Comparison of ENCODE assay signal across 15 mouse cellular contexts in genomic region chr11:107574811-107575705, GRCm38 (mm10). TPM values are rescaled to one million over a fixed set of nuclear protein-coding genes. Genes with fewer than 3 reads are reported as not detected.
DNase-seq lines count a peak whose midpoint lies in the region; ATAC-seq and TF ChIP-seq lines count a peak whose summit lies in the region.
"Had no signal": no experiment of that assay in that cellular context is flagged by ENCODE, and none has a peak within 500 bp of the region (broad histone marks: within the 10 kb centered on the region; RNA-seq: fewer than 3 reads in every experiment).

No protein-coding gene starts in this region.

- peak overlapping the region; percentile 33; the same call in 1 of the 2 replicates for H3K27ac ChIP-seq in intestine, embryonic 16.5 days (ENCODE audit: low read length)
- H3K27ac ChIP-seq in intestine, embryonic 15.5 days, result no peak overlapping the region
- H3K27ac ChIP-seq in embryonic fibroblast, embryonic 13.5 days (ENCODE audit: insufficient read depth, low read length), result peak overlapping the region; percentile 21; the same call in 1 of the 2 replicates
- no peak overlapping the region for H3K27ac ChIP-seq in limb, embryonic 10.5 days
- H3K27ac ChIP-seq: embryonic facial prominence, embryonic 12.5 days had no signal

- no peak for TF ChIP-seq POLR2A in embryonic fibroblast, embryonic 13.5 days (IDR thresholded peaks at IDR 0.05; ENCODE audit: low read depth, low read length)

- no peak for TF ChIP-seq CTCF in embryonic fibroblast, embryonic 13.5 days (IDR thresholded peaks at IDR 0.05; ENCODE audit: borderline replicate concordance, insufficient read depth, low read length)

- no peak overlapping the region for H3K9ac ChIP-seq in intestine, embryonic 16.5 days (ENCODE audit: low read depth, low read length)
- no peak overlapping the region for H3K9ac ChIP-seq in intestine, embryonic 15.5 days
- H3K9ac ChIP-seq: embryonic facial prominence, embryonic 12.5 days had no signal

- peaks cover 27% of the 10 kb centered on the region for H3K4me1 ChIP-seq in intestine, embryonic 16.5 days (ENCODE audit: control insufficient read depth, insufficient read depth, low read length)
- H3K4me1 ChIP-seq in intestine, embryonic 15.5 days (replicated peaks), result peaks cover 16% of the 10 kb centered on the region
- peaks cover 15% of the 10 kb centered on the region for H3K4me1 ChIP-seq in embryonic fibroblast, embryonic 13.5 days (ENCODE audit: control insufficient read depth, insufficient read depth, low read length)
- H3K4me1 ChIP-seq in limb, embryonic 10.5 days, result peaks cover 19% of the 10 kb centered on the region

- no peak for ATAC-seq in intestine, embryonic 16.5 days
- no peak for ATAC-seq in intestine, embryonic 15.5 days

- peaks cover 17% of the 10 kb centered on the region for H3K36me3 ChIP-seq in intestine, embryonic 16.5 days (ENCODE audit: control insufficient read depth, insufficient read depth, low read length)
- peaks cover 23% of the 10 kb centered on the region for H3K36me3 ChIP-seq in intestine, embryonic 15.5 days
- H3K36me3 ChIP-seq in limb, embryonic 10.5 days, result peaks cover 81% of the 10 kb centered on the region

- peak; percentile 52 for DNase-seq in adrenal gland, adult 2 months
- DNase-seq in adrenal gland, adult 18-20 months (ENCODE audit: low spot score in 2 of 2), result no peak
- DNase-seq in thymus, postnatal 36 days, result peak; percentile 34 to 58
- no peak for DNase-seq in spleen, adult 12 weeks (ENCODE audit: low spot score)
- DNase-seq in limb, embryonic 10.5 days (ENCODE audit: low spot score), result no peak
- DNase-seq: cerebellum, postnatal 14 days; gastrocnemius, postnatal 10 days; kidney, postnatal 25 days; lung, adult 2 months; midbrain, embryonic 14.5 days; right cerebral cortex, postnatal 14 days had no signal

- H3K9me3 ChIP-seq in intestine, embryonic 16.5 days (ENCODE audit: control insufficient read depth, low read length), result no peaks in the 10 kb centered on the region
- H3K9me3 ChIP-seq in intestine, embryonic 15.5 days, result no peaks in the 10 kb centered on the region
- no peaks in the 10 kb centered on the region for H3K9me3 ChIP-seq in limb, embryonic 10.5 days (replicated peaks)
- H3K9me3 ChIP-seq: embryonic facial prominence, embryonic 12.5 days had no signal

- 89% methylated on average over 20 of the region's 20 CpGs for WGBS in intestine, embryonic 16.5 days
- WGBS in intestine, embryonic 15.5 days, result 92% methylated on average over 20 of the region's 20 CpGs
- WGBS in limb, embryonic 10.5 days, result 95% methylated on average over 20 of the region's 20 CpGs

- H3K4me2 ChIP-seq in intestine, embryonic 16.5 days (ENCODE audit: low read depth, low read length), result no peak overlapping the region
- H3K4me2 ChIP-seq in intestine, embryonic 15.5 days (replicated peaks), result no peak overlapping the region
- H3K4me2 ChIP-seq: embryonic facial prominence, embryonic 12.5 days had no signal

- no peaks in the 10 kb centered on the region for H3K27me3 ChIP-seq in intestine, embryonic 16.5 days (replicated peaks; ENCODE audit: control insufficient read depth, insufficient read depth, low read length)
- H3K27me3 ChIP-seq in intestine, embryonic 15.5 days (replicated peaks), result no peaks in the 10 kb centered on the region
- H3K27me3 ChIP-seq in limb, embryonic 10.5 days (ENCODE audit: low read depth, poor library complexity, severe bottlenecking), result no peaks in the 10 kb centered on the region
- H3K27me3 ChIP-seq: embryonic facial prominence, embryonic 12.5 days had no signal

- H3K4me3 ChIP-seq in intestine, embryonic 16.5 days (ENCODE audit: low read length), result no peak overlapping the region
- H3K4me3 ChIP-seq in intestine, embryonic 15.5 days (replicated peaks), result no peak overlapping the region
- no peak overlapping the region for H3K4me3 ChIP-seq in embryonic fibroblast, embryonic 13.5 days (ENCODE audit: insufficient read depth, low read length)
- no peak overlapping the region for H3K4me3 ChIP-seq in limb, embryonic 10.5 days
- H3K4me3 ChIP-seq: embryonic facial prominence, embryonic 12.5 days had no signal

RNA-seq across cellular contexts. Expression of gene Helz, which starts 27.3 kb away (rescaled TPM):
- 10 to 100 TPM; 20.3 to 30.5 TPM for total RNA-seq in adrenal gland, adult 2 months (2021)
- polyA plus RNA-seq in adrenal gland, adult 2 months (2012; rRNA removed), result 18.4 and 23.3 TPM in 2 replicates
- 10 to 100 TPM; 26.6 TPM for total RNA-seq in adrenal gland, adult 18-20 months (2021)
- polyA plus RNA-seq in intestine, embryonic 16.5 days (2015; fragmentation: Nextera tagmentation; extraction: Ambion mirVana), result 12.8 and 13.5 TPM in 2 replicates
- polyA plus RNA-seq in intestine, embryonic 15.5 days (2015; fragmentation: Nextera tagmentation; extraction: Ambion mirVana), result 16.0 and 17.0 TPM in 2 replicates
- 32.2 and 32.3 TPM in 2 replicates for polyA plus RNA-seq in embryonic fibroblast, embryonic 13.5 days (2011; ENCODE audit: insufficient read length, low read depth, missing spikeins)
- 23.7 and 24.8 TPM in 2 replicates for polyA plus RNA-seq in limb, embryonic 10.5 days (2016; fragmentation: Nextera tagmentation; extraction: Ambion mirVana)

Comparison
In these comparisons a context has a peak if more than half of its experiments do, and no peak if none do; other contexts are left out.
1. DNase-seq: peak in adrenal gland, adult 2 months (single experiment) and thymus, postnatal 36 days (2 of 2); none in adrenal gland, adult 18-20 months (0 of 2), spleen, adult 12 weeks (single experiment) and limb, embryonic 10.5 days (single experiment).
2. H3K27ac ChIP-seq: peak in intestine, embryonic 16.5 days (single experiment) and embryonic fibroblast, embryonic 13.5 days (single experiment); none in intestine, embryonic 15.5 days (single experiment) and limb, embryonic 10.5 days (single experiment).